Mouse (Mus musculus) midbrain, embryonic 10.5 days (tissue): ENCODE measurements around the gene Sucla2. TPM values are rescaled to one million over a fixed set of nuclear protein-coding genes. Genes with fewer than 3 reads are reported as not detected.
"Not testable (repeated sequence)": the region's sequence is repeated elsewhere in the genome, so short reads cannot be mapped to it uniquely, and the experiment has no call there.

Source experiments
- DNase-seq: peaks from one replicate; pipeline ENCODE4 v3.0.0-alpha.2; 2017; ENCODE audit warnings: low spot score
- H3K27ac ChIP-seq: fragments of 300-500 bp; sonication (generic); replicated peaks from 2 replicates; pipeline ENCODE4 v1.5.1; 2016; ENCODE audit warnings: mild to moderate bottlenecking
- H3K27me3 ChIP-seq: fragments of 300-500 bp; sonication (generic); 2 replicates; pipeline ENCODE4 v1.6.1; 2016; ENCODE audit warnings: low read depth, mild to moderate bottlenecking; ENCODE audit not compliant: poor library complexity, severe bottlenecking
- H3K36me3 ChIP-seq: fragments of 300-500 bp; sonication (generic); 2 replicates; pipeline ENCODE4 v1.6.1; 2016; ENCODE audit warnings: mild to moderate bottlenecking, moderate library complexity
- H3K4me1 ChIP-seq: fragments of 300-500 bp; sonication (generic); 2 replicates; pipeline ENCODE4 v1.6.1; 2016
- H3K4me3 ChIP-seq: fragments of 300-500 bp; sonication (generic); 2 replicates; pipeline ENCODE4 v1.5.1; 2016; ENCODE audit warnings: mild to moderate bottlenecking, moderate library complexity
- H3K9me3 ChIP-seq: fragments of 300-500 bp; sonication (generic); replicated peaks from 2 replicates; pipeline ENCODE4 v1.6.1; 2016; ENCODE audit warnings: mild to moderate bottlenecking
- WGBS: fragments of 180-500 bp; shearing (Covaris S2); methylation state at CpG from one replicate; pipeline ENCODE4 v1.1.7; 2016; 5-methylcytosine and 5-hydroxymethylcytosine counted together
- polyA plus RNA-seq: library from polyadenylated mRNA; unstranded; fragments of >200 nt; fragmentation: Nextera tagmentation; extraction: Ambion mirVana; gene quantifications from 2 replicates; pipeline ENCODE4 v1.2.1, GENCODE M21; 2016

Sucla2 gene
- polyA plus RNA-seq, 1 experiment from 2014 or later: 109 TPM

- DNase-seq: no peak
- 77% methylated on average over 1 of the region's 1 CpGs for WGBS
- Histone ChIP-seq H3K36me3 (peaks cover 47% of the 10 kb centered on the region), H3K4me1 (no peaks in the 10 kb centered on the region), H3K27me3 (no peaks in the 10 kb centered on the region), H3K4me3 (no peak overlapping the region), H3K9me3 (peaks cover 3% of the 10 kb centered on the region; the same call in 1 of the 2 replicates), H3K27ac (no peak overlapping the region)
Measured at GRCm38 (mm10) chr14:73588080-73588479, 63.0 kb downstream of the Sucla2 start.

DNA sequence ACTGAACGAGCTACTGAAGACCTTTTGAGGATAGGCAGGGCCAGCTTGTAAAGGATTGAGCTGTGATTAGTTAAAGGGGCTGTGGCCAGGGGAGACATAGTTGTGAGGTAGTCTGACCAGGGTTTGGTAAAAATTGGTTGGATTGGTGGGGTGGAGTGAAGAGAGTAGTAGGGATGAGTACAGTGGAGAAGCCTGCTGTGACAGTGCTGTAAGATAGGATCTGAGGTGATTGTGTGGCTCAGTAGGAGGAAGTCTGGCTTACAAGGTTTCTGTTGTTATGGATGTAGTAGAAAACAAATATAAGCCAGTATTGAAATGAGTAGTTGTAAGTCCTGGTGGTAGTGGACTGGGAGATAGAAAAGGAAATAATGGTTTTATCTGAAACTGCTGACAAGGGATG lies 67.0 kb downstream of the Sucla2 start:
- WGBS: 84% methylated on average over 1 of the region's 1 CpGs
- H3K4me3 ChIP-seq: no peak overlapping the region
- H3K9me3 ChIP-seq: no peaks in the 10 kb centered on the region
- peaks cover 65% of the 10 kb centered on the region for H3K36me3 ChIP-seq
- no peaks in the 10 kb centered on the region for H3K4me1 ChIP-seq
- no peak overlapping the region for H3K27ac ChIP-seq
- DNase-seq: no peak
- no peaks in the 10 kb centered on the region for H3K27me3 ChIP-seq

GRCm38 (mm10) chr14:73599720-73600119 lies 74.6 kb downstream of the Sucla2 start:
- no peak for DNase-seq
- Histone ChIP-seq H3K36me3 (peaks cover 67% of the 10 kb centered on the region), H3K4me1 (no peaks in the 10 kb centered on the region), H3K9me3 (0 out of 2 replicates have a peak, but pooled peaks cover 8% of the 10 kb centered on the region), H3K27me3 (no peaks in the 10 kb centered on the region), H3K27ac (no peak overlapping the region), H3K4me3 (no peak overlapping the region)
- WGBS: 92% methylated on average over 8 of the region's 8 CpGs

GRCm38 (mm10) chr14:73607732-73608131 lies 82.6 kb downstream of the Sucla2 start:
- H3K4me1 ChIP-seq: no peaks in the 10 kb centered on the region
- no peaks in the 10 kb centered on the region for H3K27me3 ChIP-seq
- peaks cover 29% of the 10 kb centered on the region for H3K36me3 ChIP-seq
- WGBS: 74% methylated on average over 4 of the region's 4 CpGs
- no peak overlapping the region for H3K27ac ChIP-seq
- DNase-seq: no peak
- H3K4me3 ChIP-seq: no peak overlapping the region
- H3K9me3 ChIP-seq: 0 out of 2 replicates have a peak, but pooled peaks cover under 1% of the 10 kb centered on the region

DNA sequence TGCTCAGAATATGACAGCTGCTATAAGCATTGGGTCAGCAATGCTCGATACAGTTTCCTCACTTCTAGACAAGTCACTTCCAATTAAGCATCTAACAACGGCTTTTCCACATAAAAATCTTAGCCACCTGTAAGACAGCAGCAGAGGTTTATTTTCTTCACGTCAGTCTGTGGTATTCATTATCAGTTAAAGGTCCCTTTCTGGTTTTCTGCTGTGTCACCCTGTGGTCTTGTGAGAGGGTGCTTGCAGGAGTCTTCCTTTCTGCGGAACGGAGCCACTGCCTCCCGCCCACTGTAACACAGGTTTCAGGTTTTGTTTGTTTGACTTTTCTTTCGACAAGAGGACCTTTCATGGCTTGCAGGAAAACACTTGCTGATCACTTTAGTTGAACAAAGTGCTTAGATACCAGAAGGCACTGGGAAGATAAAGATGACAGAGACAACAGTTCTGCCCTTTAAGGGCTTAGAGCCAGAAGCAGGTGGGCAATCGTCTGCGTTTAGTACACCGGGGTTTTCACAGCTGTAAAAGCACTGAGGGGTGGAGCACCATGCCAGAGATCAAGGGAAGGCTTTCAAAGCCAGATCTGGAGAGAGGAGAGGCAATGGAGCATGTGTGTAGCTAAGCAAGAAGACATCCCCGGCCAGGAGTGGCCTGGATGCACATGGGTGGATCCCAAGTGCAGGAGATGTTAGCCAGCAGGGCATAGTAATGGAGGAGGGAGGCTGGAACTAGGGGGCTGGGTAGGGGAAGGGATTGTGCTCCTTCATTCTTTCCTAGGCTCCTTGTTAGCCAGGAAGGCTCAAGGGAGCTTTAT lies 83.8 kb downstream of the Sucla2 start:
- no peak for DNase-seq
- Histone ChIP-seq H3K36me3 (peaks cover 21% of the 10 kb centered on the region), H3K4me3 (no peak overlapping the region), H3K9me3 (no peaks in the 10 kb centered on the region), H3K27me3 (no peaks in the 10 kb centered on the region), H3K27ac (no peak overlapping the region), H3K4me1 (no peaks in the 10 kb centered on the region)
- WGBS: 58% methylated on average over 11 of the region's 11 CpGs

GRCm38 (mm10) chr14:73614961-73615360 lies 89.8 kb downstream of the Sucla2 start:
- not testable (repeated sequence) for H3K9me3 ChIP-seq, H3K27ac ChIP-seq, H3K27me3 ChIP-seq, H3K36me3 ChIP-seq, DNase-seq, H3K4me1 ChIP-seq, H3K4me3 ChIP-seq
- WGBS: 87% methylated on average over 1 of the region's 1 CpGs

DNA sequence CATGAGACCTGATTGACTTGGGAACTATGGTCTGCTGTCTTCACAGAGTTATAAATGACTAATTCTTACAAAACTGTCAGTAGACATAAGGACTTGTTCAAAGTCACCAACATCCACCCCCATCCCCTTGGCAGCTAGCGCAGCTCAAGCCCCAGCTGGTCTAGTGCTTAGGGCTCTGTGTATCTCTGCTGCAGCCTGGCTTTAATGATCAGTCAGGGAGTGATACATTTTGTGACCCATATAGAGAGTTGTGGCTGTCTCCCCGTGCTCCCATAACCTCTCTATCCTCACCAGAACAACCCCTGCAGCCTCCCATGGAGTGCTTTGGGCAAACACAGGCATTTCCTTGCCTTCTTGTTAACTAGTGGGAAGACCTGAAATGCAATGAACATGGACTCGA lies 95.8 kb downstream of the Sucla2 start:
- Histone ChIP-seq H3K27me3 (no peaks in the 10 kb centered on the region), H3K4me3 (no peak overlapping the region), H3K4me1 (no peaks in the 10 kb centered on the region), H3K36me3 (no peaks in the 10 kb centered on the region), H3K27ac (no peak overlapping the region), H3K9me3 (peaks cover 6% of the 10 kb centered on the region; the same call in 1 of the 2 replicates)
- DNase-seq: no peak
- 88% methylated on average over 3 of the region's 3 CpGs for WGBS

- H3K27me3 ChIP-seq: no peaks in the 10 kb centered on the region
- no peaks in the 10 kb centered on the region for H3K4me1 ChIP-seq
- no peak for DNase-seq
- no peak overlapping the region for H3K4me3 ChIP-seq
- 93% methylated on average over 1 of the region's 1 CpGs for WGBS
- H3K9me3 ChIP-seq: peaks cover 6% of the 10 kb centered on the region; the same call in 1 of the 2 replicates
- no peak overlapping the region for H3K27ac ChIP-seq
- no peaks in the 10 kb centered on the region for H3K36me3 ChIP-seq
Measured at GRCm38 (mm10) chr14:73622988-73623387, 97.9 kb downstream of the Sucla2 start.

GRCm38 (mm10) chr14:73625469-73625868 lies 100.3 kb downstream of the Sucla2 start:
- DNase-seq: no peak
- H3K9me3 ChIP-seq: no peaks in the 10 kb centered on the region
- no peaks in the 10 kb centered on the region for H3K27me3 ChIP-seq
- H3K36me3 ChIP-seq: no peaks in the 10 kb centered on the region
- H3K4me1 ChIP-seq: no peaks in the 10 kb centered on the region
- WGBS: 72% methylated on average over 3 of the region's 3 CpGs
- H3K4me3 ChIP-seq: no peak overlapping the region
- H3K27ac ChIP-seq: no peak overlapping the region

- H3K27me3 ChIP-seq: no peaks in the 10 kb centered on the region
- no peak overlapping the region for H3K27ac ChIP-seq
- no peaks in the 10 kb centered on the region for H3K4me1 ChIP-seq
- no peak overlapping the region for H3K4me3 ChIP-seq
- no peak for DNase-seq
- no peaks in the 10 kb centered on the region for H3K9me3 ChIP-seq
- no peaks in the 10 kb centered on the region for H3K36me3 ChIP-seq
- WGBS: 94% methylated on average over 4 of the region's 4 CpGs
Measured at GRCm38 (mm10) chr14:73631511-73631910, 106.4 kb downstream of the Sucla2 start.

GRCm38 (mm10) chr14:73632648-73633263 lies 107.6 kb downstream of the Sucla2 start:
- 74% methylated on average over 9 of the region's 9 CpGs for WGBS
- Histone ChIP-seq H3K36me3 (no peaks in the 10 kb centered on the region), H3K4me3 (no peak overlapping the region), H3K9me3 (no peaks in the 10 kb centered on the region), H3K27ac (no peak overlapping the region), H3K27me3 (no peaks in the 10 kb centered on the region), H3K4me1 (no peaks in the 10 kb centered on the region)
- DNase-seq: no peak

- Histone ChIP-seq H3K36me3 (no peaks in the 10 kb centered on the region), H3K27ac (no peak overlapping the region), H3K9me3 (no peaks in the 10 kb centered on the region), H3K27me3 (no peaks in the 10 kb centered on the region), H3K4me3 (no peak overlapping the region), H3K4me1 (no peaks in the 10 kb centered on the region)
- 90% methylated on average over 3 of the region's 3 CpGs for WGBS
- DNase-seq: no peak
Measured at GRCm38 (mm10) chr14:73634356-73634755, 109.2 kb downstream of the Sucla2 start.

GRCm38 (mm10) chr14:73637460-73637859 lies 112.3 kb downstream of the Sucla2 start:
- Histone ChIP-seq H3K9me3 (no peaks in the 10 kb centered on the region), H3K4me1 (no peaks in the 10 kb centered on the region), H3K4me3 (no peak overlapping the region), H3K27ac (no peak overlapping the region), H3K27me3 (no peaks in the 10 kb centered on the region), H3K36me3 (no peaks in the 10 kb centered on the region)
- no peak for DNase-seq
